Mouse (Mus musculus) bone marrow, adult 2 months (tissue): Measurements from ENCODE around the gene Ubb.

Experiments used
- CTCF ChIP-seq: fragments of 200-500 bp; IDR thresholded peaks from 2 replicates; pipeline ENCODE4 v1.5.1; 2011; ENCODE audit warnings: low read length, control low read depth; ENCODE audit not compliant: control insufficient read depth, insufficient read depth
- POLR2A ChIP-seq: fragments of 200-500 bp; IDR thresholded peaks from 2 replicates; pipeline ENCODE4 v1.6.1; 2011; ENCODE audit warnings: low read depth, mild to moderate bottlenecking, control low read depth, low read length, borderline replicate concordance; ENCODE audit not compliant: control insufficient read depth

DNA sequence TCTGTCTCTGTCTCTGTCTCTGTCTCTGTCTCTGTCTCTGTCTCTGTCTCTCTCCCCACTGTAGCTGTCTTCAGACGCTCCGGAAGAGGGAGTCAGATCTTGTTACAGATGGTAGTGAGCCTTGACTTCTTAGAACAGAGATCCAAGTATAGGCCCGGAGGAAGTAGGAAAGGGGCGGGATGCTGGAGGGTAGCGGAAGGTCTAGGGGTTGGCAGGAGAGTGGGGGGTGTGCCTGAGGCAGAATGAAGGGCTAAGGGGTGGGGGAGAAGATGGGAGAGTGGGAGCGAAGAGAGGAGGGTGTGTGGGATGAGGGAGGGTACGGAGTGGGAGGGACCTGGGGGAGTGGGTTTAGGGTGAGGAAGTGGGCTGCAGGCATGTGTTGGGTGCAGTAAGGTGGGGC, 14.8 kb downstream of the Ubb start:
- TF ChIP-seq CTCF = no peak
- TF ChIP-seq POLR2A = no peak
